Mouse (Mus musculus) granulocyte monocyte progenitor cell, adult 5-6 weeks (primary cell): ENCODE results near the gene Gm3336. TPM values are rescaled to one million over a fixed set of nuclear protein-coding genes. Genes with fewer than 3 reads are reported as not detected.

ENCODE experiments used
- ATAC-seq: replicated peaks from 2 replicates; pipeline ENCODE4 v1.8.0; 2016; ENCODE audit warnings: mild to moderate bottlenecking, moderate TSS enrichment, inconsistent platforms; ENCODE audit not compliant: poor library complexity, severe bottlenecking
- total RNA-seq, 2 experiments: library from RNA; stranded (forward) in 1 of 2; stranded (reverse) in 1 of 2; fragments of 200-712, 200-1000 nt in 1 of 2; fragments of >200 nt in 1 of 2; fragmentation: Nextera tagmentation in 1 of 2; gene quantifications; 2 replicates each; pipeline ENCODE4 v1.2.3; 2014 to 2017

Gm3336 gene
- total RNA-seq, 2 experiments from 2014 or later = not detected

GRCm38 (mm10) chr8:70711041-70711440, 7.3 kb upstream of the Gm3336 start:
- ATAC-seq = no peak

DNA sequence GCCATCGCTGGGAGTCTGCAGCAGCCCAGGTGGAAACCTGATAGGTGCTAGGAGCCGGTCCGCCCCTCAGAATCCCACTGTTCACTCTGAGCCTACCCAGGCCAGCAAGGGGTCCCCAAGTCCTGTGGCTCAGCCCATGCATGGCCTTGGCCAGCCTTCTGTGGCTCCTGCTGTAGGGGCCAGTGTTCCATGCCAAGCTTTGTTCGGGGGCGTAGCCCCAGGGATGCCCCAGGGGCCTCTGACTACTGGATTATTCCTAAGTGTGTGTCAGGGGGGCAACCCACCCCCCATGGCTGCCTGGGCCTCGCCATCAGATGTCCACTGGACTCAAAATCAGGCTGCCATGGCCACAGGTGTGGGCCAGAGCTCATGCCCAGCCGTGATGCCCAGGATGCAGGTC, 4.4 kb upstream of the Gm3336 start:
- ATAC-seq = no peak

GRCm38 (mm10) chr8:70715086-70715485, 3.3 kb upstream of the Gm3336 start:
- ATAC-seq = no peak

DNA sequence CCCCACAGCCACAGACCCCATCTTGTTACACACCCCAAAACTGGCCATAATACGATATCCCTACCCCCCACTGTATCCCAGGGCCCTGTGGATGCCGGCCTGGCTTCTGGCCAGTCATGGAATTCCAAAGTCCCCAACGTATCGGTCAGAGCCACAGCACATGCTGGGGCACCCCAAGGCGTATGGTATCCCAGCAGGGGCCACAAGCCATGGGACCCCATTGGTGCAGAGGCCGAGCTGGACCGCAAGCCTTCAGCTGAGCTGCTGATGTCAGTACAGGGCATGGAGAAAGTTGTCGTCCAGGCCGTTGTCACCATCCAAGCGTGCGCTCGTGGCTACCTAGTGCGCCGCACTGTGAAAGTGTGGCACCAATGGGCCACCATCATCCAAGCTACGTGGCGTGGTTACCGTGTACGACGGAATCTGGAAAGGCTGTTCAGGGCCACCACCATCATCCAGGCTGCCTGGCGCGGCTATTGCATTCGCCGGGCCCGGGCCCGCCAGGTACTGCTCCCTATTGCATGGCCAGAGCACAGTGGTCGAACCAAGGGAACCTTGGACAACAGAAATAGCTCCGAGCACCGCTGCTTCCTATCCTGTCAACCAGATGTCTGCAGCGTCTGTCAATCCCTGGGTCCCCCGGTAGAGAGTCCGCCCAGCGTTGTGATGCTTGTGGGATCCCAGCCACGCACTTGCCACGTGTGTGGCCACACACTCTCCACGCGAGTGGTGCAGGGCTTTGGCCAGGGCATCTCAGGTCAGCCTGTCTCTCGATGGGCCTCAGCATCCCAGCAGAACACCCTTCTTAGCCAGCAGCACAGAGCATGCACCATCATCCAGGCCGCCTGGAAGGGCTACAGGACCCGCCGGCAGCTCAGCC, 1.6 kb upstream of the Gm3336 start:
- no peak for ATAC-seq

DNA sequence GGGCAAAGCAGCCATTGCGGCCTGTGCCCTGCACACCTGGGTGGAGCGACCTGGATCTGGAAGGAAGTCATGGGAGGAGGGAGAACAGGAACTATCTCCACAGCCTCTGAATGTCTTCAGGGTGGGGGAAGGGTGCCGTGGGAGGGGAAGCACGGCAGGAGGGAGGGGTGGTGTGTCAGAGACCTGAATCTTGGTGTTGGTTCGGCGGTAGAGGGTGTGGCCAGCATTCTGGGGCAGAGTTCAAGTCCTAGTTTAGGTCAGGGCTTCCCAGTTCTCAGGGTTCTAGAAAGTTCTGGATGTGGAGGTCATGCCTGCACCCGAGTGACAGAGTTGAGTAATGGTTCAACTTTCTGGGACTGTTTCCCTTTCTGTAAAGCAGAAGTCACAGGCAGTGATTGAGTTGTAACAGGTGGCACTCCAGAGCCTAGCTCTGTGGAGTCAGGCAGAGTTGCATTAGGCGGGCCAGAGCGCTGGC, 1.5 kb downstream of the Gm3336 start:
- peak; percentile 42 for ATAC-seq

DNA sequence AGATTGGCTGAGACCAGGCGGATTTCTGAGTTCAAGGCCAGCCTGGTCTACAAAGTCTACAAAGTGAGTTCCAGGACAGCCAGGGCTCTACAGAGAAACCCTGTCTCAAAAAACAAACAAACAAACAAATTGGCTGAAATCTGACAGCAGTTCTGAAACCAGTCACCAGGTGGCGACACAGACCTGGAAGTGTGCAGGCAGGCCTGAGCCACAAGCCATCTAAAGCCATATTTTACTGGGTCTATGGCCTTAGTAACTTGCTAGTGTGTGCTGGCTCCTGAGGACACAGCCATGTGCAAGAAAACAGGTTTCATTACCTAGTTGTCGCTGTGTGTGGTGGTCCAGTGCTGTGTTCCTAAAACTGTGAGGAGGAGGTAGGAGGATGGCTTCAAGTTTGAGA, 2.4 kb downstream of the Gm3336 start:
- peak; percentile 52 for ATAC-seq

DNA sequence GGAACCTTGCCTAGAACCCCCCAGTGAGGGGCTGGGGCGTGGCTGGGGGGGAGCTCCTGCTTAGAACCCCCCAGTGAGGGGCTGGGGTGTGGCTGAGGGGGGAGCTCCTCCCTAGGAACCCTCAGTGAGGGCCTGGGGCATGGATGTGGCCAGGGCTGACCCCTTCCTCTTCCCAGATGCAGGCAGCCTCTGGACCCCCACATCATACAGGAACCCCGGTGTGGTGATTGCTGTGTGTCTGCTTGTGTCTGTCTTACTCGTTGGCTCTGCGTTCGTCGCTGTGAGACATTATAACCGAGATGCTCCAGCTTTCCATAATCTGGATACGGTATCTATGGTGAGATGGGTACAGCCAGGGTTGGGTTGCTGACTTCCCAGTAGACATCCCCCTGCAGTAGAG, 3.3 kb downstream of the Gm3336 start:
- no peak for ATAC-seq

GRCm38 (mm10) chr8:70723486-70724210, 5.3 kb downstream of the Gm3336 start, which contains the start of gene Pde4c:
Gene Pde4c (plus strand): TSS chr8:70723720.
- ATAC-seq = no peak

DNA sequence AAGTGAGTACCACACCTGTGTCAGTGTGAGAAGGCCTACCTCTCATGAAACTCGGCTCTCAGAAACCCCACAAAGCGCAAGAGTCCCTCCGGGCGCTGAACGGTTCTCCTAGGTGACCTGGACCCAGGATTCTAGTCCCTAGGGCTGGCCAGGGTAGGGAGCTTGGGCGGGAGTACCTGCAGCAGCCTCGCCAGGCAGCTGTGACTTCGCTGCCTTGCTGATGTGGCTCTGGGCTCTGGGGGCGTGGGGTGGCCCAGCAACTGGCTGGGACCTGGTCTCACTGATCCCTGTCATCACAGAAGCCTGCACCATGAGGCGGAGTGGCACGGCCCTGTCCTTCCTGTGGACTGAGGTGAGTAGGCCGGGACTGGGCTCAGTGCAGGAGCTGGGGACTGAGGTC, 5.9 kb downstream of the Gm3336 start:
- no peak for ATAC-seq

- 0 out of 2 replicates have a peak, but pooled peaks have one; percentile 26 for ATAC-seq
Observed at GRCm38 (mm10) chr8:70725792-70726447, 7.6 kb downstream of the Gm3336 start.

- ATAC-seq = no peak
Observed at GRCm38 (mm10) chr8:70726721-70727120, 8.4 kb downstream of the Gm3336 start.

DNA sequence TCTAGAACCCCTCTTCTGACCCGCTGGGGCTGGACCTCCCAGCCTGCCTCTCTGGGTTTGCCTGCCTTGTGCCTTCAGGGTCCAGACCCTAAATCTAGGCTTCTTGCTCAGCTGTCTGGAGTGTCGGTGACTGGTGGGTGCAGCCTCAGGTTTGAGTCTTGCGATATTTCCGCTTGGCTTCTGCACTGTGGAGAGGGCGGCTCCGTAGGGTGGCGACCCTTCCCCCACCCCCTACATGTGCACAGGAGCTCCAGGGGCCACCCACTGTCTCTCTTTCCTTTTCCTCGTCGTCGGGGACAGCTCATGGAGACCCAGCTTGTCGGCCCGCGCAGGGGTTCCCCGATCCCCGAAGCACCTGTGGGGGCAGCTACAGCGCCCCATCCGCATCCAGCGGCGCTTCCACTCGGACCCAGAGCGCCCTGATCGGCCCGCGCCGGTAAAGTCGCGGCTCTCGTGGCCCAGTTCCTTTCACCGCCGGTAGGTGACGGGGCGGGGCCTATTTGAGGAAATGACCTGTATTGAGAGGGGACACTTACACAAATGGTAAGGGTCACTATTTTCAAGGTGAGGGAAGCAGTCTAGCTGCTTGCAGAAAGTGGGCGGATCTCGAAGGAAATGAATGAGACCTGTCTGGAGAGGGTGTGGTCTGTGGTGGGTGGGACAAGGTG, 11.6 kb downstream of the Gm3336 start:
- ATAC-seq = peak; percentile 84

DNA sequence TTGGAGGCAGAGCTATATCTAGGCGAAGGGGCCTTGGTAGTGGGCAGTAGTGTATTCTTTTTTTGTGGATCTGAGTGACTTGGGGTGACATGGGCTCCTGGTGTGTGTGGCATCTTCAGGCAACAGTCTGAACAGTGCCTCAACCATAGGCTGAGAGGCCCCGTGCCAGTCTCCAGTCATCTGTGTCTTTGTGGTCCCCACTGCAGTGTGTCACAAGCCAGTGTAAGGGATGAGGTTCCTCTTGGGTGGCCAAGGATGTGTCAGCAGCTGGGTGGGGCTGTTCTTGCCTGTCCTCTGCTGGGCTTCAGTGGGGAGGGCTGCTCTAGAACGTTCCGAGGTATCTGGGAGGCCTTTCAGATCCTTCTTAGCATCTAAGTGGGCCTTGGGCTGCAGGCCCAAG, 12.6 kb downstream of the Gm3336 start:
- ATAC-seq = peak; percentile 57

DNA sequence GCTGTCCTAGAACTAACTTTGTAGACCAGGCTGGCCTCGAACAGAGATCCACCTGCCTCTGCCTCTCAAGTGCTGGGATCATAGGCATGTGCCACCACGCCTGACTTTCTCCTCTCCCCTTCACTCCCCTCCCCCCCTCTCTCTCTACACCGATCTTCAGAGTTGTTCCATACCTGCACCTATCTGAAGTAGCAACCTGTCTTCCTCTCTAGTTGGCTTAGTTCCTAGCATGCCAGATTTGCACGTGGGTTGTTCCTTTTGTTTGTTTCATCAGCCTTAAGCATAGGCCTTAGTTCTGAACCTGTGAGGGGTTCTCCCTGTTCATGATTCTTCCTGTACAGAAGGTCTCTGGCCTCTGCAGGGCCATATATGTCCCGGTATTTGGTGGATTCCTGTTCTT, 19.4 kb downstream of the Gm3336 start:
- ATAC-seq = no peak

- no peak for ATAC-seq
Observed at GRCm38 (mm10) chr8:70738211-70738610, 19.9 kb downstream of the Gm3336 start.

- ATAC-seq = no peak
Observed at GRCm38 (mm10) chr8:70741661-70742060, 23.3 kb downstream of the Gm3336 start.

DNA sequence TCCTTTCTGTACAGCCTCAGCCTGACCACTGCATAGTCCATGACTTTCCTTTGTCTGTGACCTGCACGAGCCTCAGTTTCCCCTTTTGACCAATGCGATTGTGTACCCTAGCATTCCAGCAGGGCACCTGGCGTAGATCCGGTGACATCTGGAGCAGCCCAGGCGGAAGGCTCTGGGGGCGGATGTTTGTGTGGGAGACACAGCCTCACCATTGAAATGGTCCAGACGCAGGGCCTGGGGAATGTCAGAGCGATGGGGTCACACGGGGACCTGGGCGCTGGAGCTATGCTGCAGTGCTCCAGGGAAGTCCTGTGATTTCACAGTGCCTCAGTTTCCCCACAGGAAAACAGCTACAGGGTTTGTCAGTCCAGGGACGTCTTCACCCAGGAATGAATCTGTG, 23.8 kb downstream of the Gm3336 start:
- no peak for ATAC-seq

DNA sequence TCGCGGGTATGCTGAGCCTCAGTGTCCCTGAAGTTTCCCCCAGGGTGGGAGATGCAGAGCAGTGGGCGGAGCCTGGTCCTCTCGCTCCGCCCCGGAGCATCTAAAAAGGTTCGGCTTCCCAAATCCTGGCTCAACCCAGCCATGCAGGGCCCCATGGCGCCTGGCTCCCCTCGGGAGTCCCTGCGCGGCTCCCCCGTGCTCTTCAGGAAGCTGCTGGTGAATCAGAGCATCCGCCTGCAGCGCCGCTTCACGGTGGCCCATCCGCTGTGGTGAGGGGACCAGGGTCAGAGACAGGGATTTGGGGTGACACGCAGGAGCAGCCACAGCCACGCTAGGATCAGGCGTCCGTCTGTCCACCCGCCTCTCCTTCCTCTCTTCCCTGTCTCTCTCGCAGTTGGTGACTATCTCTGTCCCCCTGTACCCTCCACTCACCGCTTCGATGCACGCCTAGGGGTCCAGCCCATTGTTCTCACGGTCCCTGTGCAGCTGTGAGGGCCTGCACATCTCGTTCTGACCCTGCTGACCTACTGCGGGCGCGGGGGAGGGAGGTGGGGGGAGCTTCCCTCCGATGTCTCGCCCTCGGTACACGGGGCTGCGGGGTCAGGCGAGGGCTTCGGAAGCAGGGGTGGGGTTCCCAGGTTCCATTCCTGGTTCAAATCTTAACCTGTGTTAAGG, 24.8 kb downstream of the Gm3336 start:
- peak; percentile 44 for ATAC-seq

GRCm38 (mm10) chr8:70743656-70744590, 25.6 kb downstream of the Gm3336 start:
- peak; percentile 26; the same call in 1 of the 2 replicates for ATAC-seq
